ENCODE assay signal across 13 mouse cellular contexts in the genomic region with DNA sequence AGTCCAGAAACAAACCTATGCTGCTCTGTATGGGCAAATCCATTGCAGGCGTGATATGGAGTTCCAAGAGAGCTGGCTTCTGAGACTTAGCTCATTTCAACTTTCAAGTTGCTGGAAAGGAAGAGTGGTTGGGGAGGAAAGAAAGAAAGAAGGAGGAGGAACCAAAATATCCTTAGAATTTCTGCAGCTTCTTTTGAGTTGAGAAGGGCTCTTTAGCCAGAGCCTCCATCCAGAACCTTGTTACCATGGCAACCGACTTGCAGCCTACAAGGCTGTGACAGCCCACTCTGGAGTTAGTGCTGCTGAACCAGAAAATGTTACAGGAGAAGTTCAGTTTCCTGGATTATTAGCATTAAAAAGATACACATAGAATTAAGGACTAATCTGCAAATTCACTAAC. TPM values are rescaled to one million over a fixed set of nuclear protein-coding genes. Genes with fewer than 3 reads are reported as not detected.
DNase-seq lines count a peak whose midpoint lies in the region; ATAC-seq lines count a peak whose summit lies in the region.
"Had no signal": no experiment of that assay in that cellular context is flagged by ENCODE, and none has a peak within 500 bp of the region (broad histone marks: within the 10 kb centered on the region; RNA-seq: fewer than 3 reads in every experiment).

No protein-coding gene starts in this region.

- DNase-seq in hindbrain, embryonic 11.5 days (ENCODE audit: low spot score) = peak; percentile 62
- DNase-seq in MN1 (ENCODE audit: low spot score) = peak; percentile 58
- peak; percentile 9 for DNase-seq in embryo, embryonic 9.5 days (ENCODE audit: extremely low spot score)
- DNase-seq in midbrain, embryonic 11.5 days (ENCODE audit: low spot score, missing footprints) = peak; percentile 88
- DNase-seq in heart, postnatal 10 days = no peak
- no peak for DNase-seq in adrenal gland, postnatal 25 days
- DNase-seq: cerebellum, adult 11 months; kidney, adult 11 months; lung, postnatal 10 days had no signal

- no peaks in the 10 kb centered on the region for H3K36me3 ChIP-seq in hindbrain, embryonic 11.5 days (ENCODE audit: control insufficient read depth, insufficient read depth, low read length)
- H3K36me3 ChIP-seq in hindbrain, embryonic 12.5 days = 0 out of 2 replicates have a peak, but pooled peaks cover 2% of the 10 kb centered on the region
- no peaks in the 10 kb centered on the region for H3K36me3 ChIP-seq in midbrain, embryonic 11.5 days (ENCODE audit: control insufficient read depth, insufficient read depth, low read length)

- no peaks in the 10 kb centered on the region for H3K9me3 ChIP-seq in hindbrain, embryonic 11.5 days (ENCODE audit: control insufficient read depth, low read length)
- H3K9me3 ChIP-seq in hindbrain, embryonic 12.5 days (replicated peaks) = no peaks in the 10 kb centered on the region
- H3K9me3 ChIP-seq in midbrain, embryonic 11.5 days (ENCODE audit: control insufficient read depth, low read length) = no peaks in the 10 kb centered on the region

- H3K4me3 ChIP-seq in hindbrain, embryonic 11.5 days (ENCODE audit: low read depth, low read length) = no peak overlapping the region
- H3K4me3 ChIP-seq in hindbrain, embryonic 12.5 days = no peak overlapping the region
- H3K4me3 ChIP-seq in midbrain, embryonic 11.5 days (ENCODE audit: low read depth, low read length) = no peak overlapping the region

- no peak for ATAC-seq in hindbrain, embryonic 11.5 days (ENCODE audit: low FRiP score)
- ATAC-seq in hindbrain, embryonic 12.5 days (ENCODE audit: low FRiP score) = no peak
- ATAC-seq in midbrain, embryonic 11.5 days (ENCODE audit: low FRiP score) = peak; percentile 72; the same call in 1 of the 2 replicates
- no peak for ATAC-seq in megakaryocyte progenitor cell, adult 5-6 weeks (replicated peaks; ENCODE audit: poor library complexity)

- intact Hi-C loops in heart, postnatal 10 days (cut with DNase I) = no loop called here

- WGBS in hindbrain, embryonic 11.5 days = 73% methylated on average over 2 of the region's 2 CpGs
- WGBS in hindbrain, embryonic 12.5 days = 72% methylated on average over 2 of the region's 2 CpGs
- 41% methylated on average over 2 of the region's 2 CpGs for WGBS in midbrain, embryonic 11.5 days

- H3K4me1 ChIP-seq in hindbrain, embryonic 11.5 days (replicated peaks; ENCODE audit: control insufficient read depth, insufficient read depth, low read length) = no peaks in the 10 kb centered on the region
- H3K4me1 ChIP-seq in hindbrain, embryonic 12.5 days = peaks cover 13% of the 10 kb centered on the region
- H3K4me1 ChIP-seq in midbrain, embryonic 11.5 days (ENCODE audit: control insufficient read depth, insufficient read depth, low read length) = peaks cover 12% of the 10 kb centered on the region

- no peak overlapping the region for H3K9ac ChIP-seq in hindbrain, embryonic 11.5 days (ENCODE audit: low read depth, low read length)
- H3K9ac ChIP-seq in hindbrain, embryonic 12.5 days = no peak overlapping the region
- H3K9ac ChIP-seq in midbrain, embryonic 11.5 days (ENCODE audit: low read length) = no peak overlapping the region

- no peak overlapping the region for H3K27ac ChIP-seq in hindbrain, embryonic 11.5 days (ENCODE audit: low read depth, low read length)
- no peak overlapping the region for H3K27ac ChIP-seq in hindbrain, embryonic 12.5 days
- H3K27ac ChIP-seq in midbrain, embryonic 11.5 days (ENCODE audit: low read depth, low read length) = no peak overlapping the region

- no peak overlapping the region for H3K4me2 ChIP-seq in hindbrain, embryonic 11.5 days (replicated peaks; ENCODE audit: low read depth, low read length)
- no peak overlapping the region for H3K4me2 ChIP-seq in hindbrain, embryonic 12.5 days (replicated peaks)
- H3K4me2 ChIP-seq in midbrain, embryonic 11.5 days = no peak overlapping the region
- H3K4me2 ChIP-seq: heart, embryonic 11.5 days had no signal

- no peaks in the 10 kb centered on the region for H3K27me3 ChIP-seq in hindbrain, embryonic 11.5 days (ENCODE audit: control insufficient read depth, insufficient read depth, low read length)
- H3K27me3 ChIP-seq in hindbrain, embryonic 12.5 days = no peaks in the 10 kb centered on the region
- H3K27me3 ChIP-seq in midbrain, embryonic 11.5 days (ENCODE audit: control insufficient read depth, insufficient read depth, low read length) = no peaks in the 10 kb centered on the region

RNA-seq across cellular contexts. Expression of a gene that starts 46.1 kb away (rescaled TPM):
- polyA plus RNA-seq in hindbrain, embryonic 11.5 days (2014; fragmentation: Nextera tagmentation; extraction: Ambion mirVana) = 15.2 and 20.6 TPM in 2 replicates
- 22.3 and 22.4 TPM in 2 replicates for polyA plus RNA-seq in hindbrain, embryonic 12.5 days (2016; fragmentation: Nextera tagmentation; extraction: Ambion mirVana)
- 20.1 and 20.7 TPM in 2 replicates for polyA plus RNA-seq in midbrain, embryonic 11.5 days (2014; fragmentation: Nextera tagmentation; extraction: Ambion mirVana)
- 1 to 10 TPM; 2.3 to 2.9 TPM for total RNA-seq in heart, postnatal 10 days (2021)
- 8.0 and 10.0 TPM in 2 replicates for total RNA-seq in adrenal gland, postnatal 25 days (2021)
- total RNA-seq in megakaryocyte progenitor cell, adult 5-6 weeks (2015) = not detected in 2 replicates
- not detected in 2 replicates for total RNA-seq in megakaryocyte progenitor cell, adult 5-6 weeks (2017)
- total RNA-seq: neutrophil, adult 5-6 weeks had no signal

RNA-seq across cellular contexts. Expression of a gene that starts 52.0 kb away (rescaled TPM):
- 2.7 and 3.0 TPM in 2 replicates for polyA plus RNA-seq in hindbrain, embryonic 11.5 days (2014; fragmentation: Nextera tagmentation; extraction: Ambion mirVana)
- 6.8 and 7.7 TPM in 2 replicates for polyA plus RNA-seq in hindbrain, embryonic 12.5 days (2016; fragmentation: Nextera tagmentation; extraction: Ambion mirVana)
- 3.8 and 4.3 TPM in 2 replicates for polyA plus RNA-seq in midbrain, embryonic 11.5 days (2014; fragmentation: Nextera tagmentation; extraction: Ambion mirVana)
- total RNA-seq in heart, postnatal 10 days (2021) = under 1 TPM; 0.17 to 0.26 TPM
- total RNA-seq in adrenal gland, postnatal 25 days (2021) = 0.33 and 0.58 TPM in 2 replicates
- total RNA-seq in megakaryocyte progenitor cell, adult 5-6 weeks (2015) = not detected in 2 replicates
- total RNA-seq in megakaryocyte progenitor cell, adult 5-6 weeks (2017) = not detected in 2 replicates
- total RNA-seq: neutrophil, adult 5-6 weeks had no signal

Comparison
In these comparisons a context has a peak if more than half of its experiments do, and no peak if none do; other contexts are left out.
1. DNase-seq: peak in hindbrain, embryonic 11.5 days (single experiment), MN1 (single experiment), embryo, embryonic 9.5 days (single experiment) and midbrain, embryonic 11.5 days (single experiment); none in heart, postnatal 10 days (0 of 2) and adrenal gland, postnatal 25 days (single experiment).